Mouse (Mus musculus): ENCODE measurements at regions not wholly inside any gene's neighbourhood (a gene's known extent, or its start where the extent isn't known, plus 50 kb on each side); places are given as distances from the start of the nearest gene placed in this dataset.
"Not testable (repeated sequence)": the region's sequence is repeated elsewhere in the genome, so short reads cannot be mapped to it uniquely, and the experiment has no call there.

DNA sequence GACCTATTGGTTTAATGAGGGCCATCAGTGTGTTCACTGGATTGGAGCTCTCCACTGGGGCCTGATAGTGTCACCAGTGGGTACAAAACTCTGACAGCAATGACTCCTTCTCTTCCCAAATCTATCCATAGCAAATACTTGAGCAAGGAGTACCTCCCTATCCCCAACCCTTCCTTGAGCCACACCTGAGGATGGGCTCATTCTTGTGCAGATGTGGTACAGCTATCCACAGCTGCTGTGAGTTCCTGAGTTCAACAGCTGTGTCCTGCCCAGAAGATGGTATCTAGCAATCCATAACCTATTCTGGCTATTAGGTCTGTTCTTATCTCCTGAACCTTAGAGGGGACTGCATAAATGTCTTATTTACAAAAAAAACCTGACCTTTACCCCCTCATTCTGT, 148.7 kb upstream of the Cwc22 start:
- DNase-seq (ENCODE audit: low spot score in 2 of 2) = no peak

DNA sequence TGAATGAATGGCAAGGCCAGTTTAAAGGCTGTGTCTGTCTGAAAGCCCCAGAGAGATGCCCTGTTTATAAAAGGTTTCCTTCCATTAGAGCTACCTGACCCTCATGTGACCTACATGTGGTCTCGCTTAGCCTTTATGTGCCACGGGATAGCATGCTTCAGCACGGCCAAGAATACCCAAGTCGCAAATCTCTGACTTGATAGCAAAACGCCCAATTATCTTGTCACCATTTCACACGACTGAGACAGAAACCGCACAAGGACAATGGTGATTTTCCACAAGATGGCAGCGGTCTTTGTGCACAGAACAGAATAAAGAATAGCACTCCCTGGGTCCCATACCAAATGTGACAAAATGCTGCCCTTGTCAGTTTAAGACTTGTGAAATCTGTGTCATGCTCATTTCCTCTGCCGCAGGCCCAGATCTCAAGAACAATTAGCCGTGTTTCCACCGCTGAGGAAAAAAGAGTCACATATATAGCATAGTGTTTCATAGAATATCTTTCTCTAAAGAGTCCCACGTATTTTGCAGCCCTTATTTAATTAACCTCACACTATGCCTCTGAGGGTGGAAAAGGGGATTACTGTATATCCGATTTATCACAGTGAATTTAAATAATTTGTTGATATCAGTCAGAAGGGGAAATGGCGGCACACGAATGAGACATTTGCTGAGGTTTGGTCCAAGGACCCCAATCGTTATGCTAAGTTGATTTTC, 118.3 kb upstream of the Cwc22 start:
- no peak for DNase-seq (ENCODE audit: low spot score in 2 of 2)

DNA sequence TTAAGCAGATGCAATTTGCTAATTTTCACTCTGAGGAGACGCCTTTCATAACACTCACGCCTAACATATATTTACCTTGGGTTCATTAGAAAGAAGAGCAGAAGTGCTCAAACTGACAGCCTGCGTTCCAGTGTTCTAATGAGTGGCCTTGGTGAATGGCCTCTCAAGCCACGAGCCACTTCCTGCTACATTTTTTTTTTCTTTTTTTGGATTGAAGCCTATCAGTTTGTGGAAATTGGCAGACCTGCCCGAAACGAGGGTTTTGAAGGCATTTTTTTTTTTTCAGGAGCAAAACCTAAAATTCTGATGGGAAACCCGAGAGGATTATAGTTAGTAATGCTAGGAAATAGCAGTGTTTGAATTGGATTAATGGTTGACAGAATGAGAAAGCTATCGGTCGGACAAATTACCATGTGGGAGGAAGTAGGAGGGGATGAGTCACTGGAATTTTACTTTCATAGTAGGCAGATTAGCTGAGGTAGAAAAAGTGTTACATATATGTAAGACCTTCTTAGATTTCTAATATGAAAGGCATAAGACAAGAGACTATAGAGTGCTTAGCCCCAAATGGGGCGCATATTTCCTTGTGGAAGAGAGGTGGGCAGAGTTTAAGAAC, 113.7 kb upstream of the Cwc22 start:
- no peak for DNase-seq (ENCODE audit: low spot score in 2 of 2)

DNA sequence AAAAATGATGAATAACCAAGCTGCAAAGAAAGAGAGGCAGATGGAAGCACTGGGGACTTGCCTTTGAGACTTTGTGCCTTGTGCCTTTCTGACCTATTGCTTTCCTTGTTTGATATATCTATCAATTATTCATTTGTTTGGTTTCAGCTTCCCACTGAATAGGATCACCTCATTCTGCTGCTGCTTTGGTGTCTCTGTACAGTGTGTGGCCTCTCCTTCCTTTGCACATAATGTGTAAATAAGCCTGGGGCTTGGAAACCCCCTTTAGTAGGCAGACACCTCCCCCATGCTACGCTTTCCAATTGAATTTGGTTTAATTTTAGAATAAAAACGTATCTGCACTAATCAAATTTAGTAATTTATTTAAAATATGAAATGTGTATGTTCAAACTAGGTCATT, 112.8 kb upstream of the Cwc22 start:
- DNase-seq (ENCODE audit: low spot score in 2 of 2) = no peak

DNA sequence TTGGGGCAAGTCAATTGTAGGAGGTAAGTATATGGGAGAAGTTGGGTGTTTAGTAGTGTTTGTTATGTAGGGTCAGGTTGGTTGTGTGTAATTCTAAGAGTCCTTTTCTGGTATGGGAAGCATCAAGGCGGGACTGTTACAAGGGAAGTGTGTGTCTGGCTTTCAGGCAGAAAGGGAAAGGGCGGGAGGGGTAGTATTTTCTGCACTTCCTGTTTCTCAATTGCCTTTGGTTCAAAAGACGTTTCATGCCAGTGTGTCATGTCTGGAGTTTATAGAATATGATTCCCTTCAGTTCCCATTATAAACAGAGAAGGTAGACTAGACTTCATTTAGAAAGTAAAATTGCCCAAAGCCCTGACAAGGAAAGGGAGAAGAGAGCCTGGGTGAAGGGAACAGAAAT, 107.7 kb upstream of the Cwc22 start:
- no peak for DNase-seq (ENCODE audit: low spot score in 2 of 2)

DNA sequence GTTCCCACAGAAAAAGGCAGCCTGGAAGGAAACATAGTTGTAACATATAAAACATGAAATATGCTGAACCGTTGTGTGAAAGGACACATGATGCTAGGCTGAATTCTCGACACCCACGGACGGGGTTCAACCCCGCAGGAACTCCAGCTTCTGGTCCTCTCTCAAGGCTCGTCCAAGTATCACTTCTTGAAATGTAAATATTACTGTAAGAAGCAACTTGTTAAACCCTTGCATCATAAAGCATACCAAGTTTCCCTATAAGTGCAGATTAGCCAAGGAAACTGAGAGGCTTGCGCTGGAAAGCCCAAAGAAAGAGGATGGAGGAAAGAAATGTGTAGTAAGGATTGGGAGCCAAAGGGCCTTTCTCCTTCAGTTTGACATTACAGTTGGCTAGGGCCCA, 104.4 kb upstream of the Cwc22 start:
- DNase-seq (ENCODE audit: low spot score in 2 of 2) = no peak

DNA sequence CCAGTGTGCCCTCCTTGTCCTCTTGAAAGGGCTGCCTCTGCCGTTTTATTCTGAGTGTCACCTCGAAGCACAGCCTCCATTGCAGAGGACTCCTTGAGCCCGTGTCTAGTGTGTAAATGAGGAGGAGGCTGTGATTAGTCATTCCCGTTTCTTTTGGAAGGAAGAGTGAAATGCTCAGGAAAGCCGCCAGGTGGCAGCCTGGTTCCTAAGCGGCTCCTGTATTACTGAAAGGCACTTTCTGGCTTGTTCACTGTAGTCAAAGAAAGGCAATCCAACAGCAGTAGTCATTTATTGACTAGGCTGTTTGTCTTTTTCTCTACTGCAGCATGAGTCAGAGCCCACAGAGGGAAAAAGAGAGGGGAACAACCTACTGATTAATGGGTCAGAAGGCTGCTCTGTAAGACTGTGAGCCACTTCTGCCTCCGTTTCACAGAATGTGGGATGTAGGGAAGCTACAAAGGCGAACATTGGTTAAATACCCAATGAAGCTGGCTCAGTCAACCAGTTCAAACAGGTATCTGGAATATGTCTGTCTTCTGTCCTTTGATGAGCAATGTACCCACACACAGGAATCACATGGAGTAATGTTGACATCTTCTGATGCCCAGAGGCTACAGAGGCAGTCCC, 103.2 kb upstream of the Cwc22 start:
- DNase-seq (ENCODE audit: low spot score in 2 of 2) = peak in 1 of 2 experiments; percentile 58

DNA sequence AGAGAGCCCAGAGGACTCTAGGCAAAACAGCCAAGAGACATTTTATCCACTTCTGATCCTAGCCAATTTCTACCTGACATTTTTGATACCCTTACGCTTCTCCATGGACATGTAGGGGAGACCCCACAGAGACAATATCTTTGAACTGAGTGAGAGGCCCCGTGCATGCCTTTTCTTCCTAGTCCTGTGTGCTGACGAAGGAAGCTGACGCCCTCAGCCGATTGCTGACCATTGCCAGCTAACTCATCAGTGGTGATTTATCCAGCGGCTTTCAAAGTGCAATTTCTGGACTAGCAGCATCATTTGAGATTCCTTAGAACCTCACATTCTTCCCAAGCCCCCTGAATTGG, 102.5 kb upstream of the Cwc22 start:
- DNase-seq (ENCODE audit: low spot score in 2 of 2) = no peak

DNA sequence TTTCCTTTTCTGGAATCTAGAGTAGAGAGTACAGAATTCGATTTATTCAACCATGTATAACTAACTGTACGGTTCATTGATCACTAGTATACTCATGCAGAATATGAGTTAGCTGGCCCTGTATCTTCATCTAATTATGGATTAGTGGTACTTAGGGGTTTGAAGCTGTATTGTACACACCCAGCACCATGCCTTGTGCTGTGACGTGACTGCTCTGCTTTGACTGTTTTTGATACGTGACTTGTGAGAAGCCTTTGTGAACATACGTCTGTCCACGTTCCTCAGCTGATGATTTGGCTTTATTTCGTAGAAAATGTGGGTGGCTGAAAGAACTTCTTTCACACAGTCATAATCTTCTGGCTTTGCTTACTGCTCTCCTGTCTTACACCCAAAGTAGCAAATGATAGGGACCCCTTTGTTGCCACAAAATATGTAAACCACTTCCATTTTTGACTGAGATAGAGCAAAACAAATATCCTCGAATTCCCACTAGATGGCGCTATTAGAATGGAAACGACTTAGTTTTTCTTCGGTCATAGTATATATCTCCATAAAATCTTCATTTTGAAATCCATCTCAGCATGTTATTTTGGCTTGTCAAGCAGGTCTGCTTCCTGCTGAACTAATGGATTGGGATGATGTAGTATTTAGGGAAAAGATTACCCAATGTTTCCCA, 102.0 kb upstream of the Cwc22 start:
- no peak for DNase-seq (ENCODE audit: low spot score in 2 of 2)

DNA sequence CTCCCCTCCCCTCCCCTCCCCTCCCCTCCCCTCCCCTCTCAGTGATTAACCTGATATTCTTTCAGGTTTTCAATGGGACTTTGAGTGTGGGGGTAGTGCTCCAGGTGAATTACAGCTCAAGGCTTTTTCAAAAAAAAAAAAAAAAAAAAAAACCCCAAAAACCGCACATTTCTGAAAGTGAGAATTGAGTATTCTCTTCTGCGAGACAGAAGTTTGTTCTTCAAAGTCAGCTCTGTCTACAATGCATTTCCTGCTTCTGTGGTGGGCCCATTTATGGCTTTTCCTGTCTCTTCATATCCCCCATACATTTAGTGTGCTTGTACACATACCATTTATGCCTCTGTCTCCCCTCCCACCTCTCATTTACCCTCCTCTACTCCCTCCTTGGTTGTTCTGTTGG, 81.1 kb upstream of the Cwc22 start:
- DNase-seq (ENCODE audit: low spot score in 2 of 2) = no peak

DNA sequence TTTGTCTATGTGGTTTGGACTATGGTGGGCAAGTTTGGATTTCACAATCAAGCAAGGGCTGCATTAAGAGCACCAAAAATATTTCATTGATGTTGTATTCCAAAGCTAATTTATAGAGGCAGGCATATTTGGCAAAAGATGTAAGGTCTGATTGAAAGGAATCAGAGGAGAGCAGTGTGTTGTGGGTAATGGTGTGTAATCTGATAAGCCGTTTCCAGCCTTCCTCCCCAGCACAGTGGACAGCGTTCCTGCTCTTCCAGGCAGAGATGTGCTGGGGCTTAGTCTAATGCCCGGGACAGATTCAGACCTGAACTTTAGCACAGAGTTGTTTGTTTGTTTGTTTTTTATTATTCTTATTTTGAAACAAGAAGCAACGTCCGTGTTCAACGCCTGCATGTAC, 80.6 kb upstream of the Cwc22 start:
- DNase-seq (ENCODE audit: low spot score in 2 of 2) = no peak

DNA sequence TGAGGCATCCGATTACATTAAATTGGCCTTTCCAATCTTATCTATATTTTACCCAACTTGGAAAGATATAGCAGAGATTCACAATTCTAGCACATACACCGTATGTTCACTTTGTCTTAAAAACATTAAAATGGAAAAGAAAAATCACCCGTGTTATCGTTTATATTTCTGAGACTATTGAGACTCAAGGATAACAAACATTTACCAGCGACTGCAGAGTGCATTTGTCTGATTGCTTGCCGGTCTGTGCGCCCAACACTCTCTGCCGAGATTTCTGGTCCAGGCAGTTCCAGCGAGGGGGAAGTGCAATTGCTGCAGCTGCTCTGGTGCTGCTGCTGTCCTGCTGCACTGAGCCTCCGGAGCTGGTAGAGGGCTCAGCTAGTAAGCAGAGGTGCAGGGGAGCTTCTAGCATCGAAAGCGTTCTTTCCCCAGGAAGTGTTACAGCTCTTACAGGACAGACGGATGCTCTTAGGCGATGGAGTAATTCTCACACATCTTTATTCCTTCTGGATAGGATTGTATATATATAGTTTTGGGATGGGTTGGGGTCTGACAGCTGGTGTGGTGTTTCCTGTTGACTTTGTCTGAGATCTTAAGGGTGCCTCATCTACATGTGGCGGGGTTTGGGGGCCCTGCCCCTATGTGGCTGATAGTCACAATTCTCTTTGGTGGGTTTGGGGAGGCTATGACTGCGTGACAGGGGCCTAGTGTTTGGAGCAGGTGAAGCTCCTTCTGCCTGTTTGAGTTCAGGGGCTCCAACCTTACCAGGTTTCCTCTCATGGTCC, 79.7 kb upstream of the Cwc22 start:
- DNase-seq (ENCODE audit: low spot score in 2 of 2) = no peak

DNA sequence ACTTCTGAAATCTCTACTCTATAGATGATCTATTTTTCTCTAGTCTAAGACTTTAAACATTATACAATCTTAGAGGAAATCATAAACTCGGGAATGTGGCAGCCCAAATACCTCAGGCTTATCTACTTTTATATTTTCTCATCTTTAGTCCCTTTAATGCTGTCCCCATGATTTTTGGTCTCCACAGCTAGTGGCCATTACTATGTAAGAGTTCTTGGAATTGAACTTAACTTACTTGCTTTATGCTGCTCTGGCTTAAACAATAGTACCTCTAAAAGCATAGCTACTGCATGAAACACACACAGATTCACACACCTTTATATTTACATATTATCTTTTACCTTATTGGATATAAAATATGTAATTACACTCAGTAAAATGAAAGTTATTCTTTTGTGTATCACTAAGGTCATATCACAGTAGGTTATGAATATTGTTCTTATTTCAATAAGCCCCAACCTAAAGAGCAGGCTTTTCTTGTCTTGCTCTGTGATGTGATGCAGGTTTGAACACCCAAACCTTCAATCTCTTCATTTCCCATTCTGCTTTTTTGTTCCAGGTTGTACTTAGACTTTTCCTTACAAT, 78.9 kb upstream of the Cwc22 start:
- DNase-seq (ENCODE audit: low spot score in 2 of 2) = no peak

DNA sequence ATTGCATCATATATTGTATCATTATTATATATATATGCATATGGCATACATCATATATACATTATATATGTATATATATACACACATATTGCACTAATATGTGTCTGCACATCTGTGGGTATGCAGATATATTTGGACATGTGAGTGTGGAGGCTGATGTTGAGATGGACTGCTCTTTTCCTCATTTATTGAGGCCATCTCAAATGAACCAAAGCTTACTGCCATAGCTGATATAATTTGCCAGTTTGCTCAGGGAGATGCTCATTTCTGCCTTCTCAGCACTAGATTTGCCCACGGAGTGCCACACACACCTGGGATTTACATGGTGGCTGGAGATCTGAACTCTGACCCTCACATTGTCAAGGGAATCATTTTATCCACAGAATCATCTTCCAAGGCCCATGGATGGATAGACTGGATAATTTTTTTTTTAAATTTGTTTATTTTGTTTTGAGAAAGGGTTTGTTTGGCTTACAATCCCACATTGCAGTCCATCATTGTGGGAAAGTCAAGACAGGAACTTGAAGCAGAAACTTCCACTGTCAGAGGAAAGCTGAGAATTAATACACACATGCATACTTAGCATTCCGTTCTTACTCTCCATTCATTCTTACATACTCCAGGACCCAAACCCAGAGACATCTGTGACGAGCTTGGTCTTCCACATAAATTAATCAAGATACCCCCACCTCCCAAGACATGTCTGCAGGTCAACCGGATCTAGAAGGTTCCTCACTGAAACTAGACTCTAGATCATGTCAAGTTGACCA, 77.9 kb upstream of the Cwc22 start:
- DNase-seq (ENCODE audit: low spot score in 2 of 2) = no peak

DNA sequence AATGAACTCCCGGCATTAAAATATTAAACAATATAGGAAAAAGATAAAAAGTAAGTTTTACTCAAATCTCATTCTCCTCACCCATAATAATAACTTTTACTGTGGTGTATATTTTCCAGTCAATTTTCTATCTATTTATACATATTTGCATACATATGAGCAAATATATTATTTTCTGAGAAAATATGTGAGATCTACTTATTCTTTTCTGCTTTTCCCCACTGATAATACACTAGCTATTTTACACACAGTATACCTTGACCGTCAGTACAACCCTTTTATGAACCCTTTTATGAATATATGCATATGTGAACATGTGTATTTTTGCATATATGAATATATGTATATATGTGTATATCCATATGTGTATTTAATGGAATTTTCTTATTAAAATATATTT, 77.2 kb upstream of the Cwc22 start:
- no peak for DNase-seq (ENCODE audit: low spot score in 2 of 2)

DNA sequence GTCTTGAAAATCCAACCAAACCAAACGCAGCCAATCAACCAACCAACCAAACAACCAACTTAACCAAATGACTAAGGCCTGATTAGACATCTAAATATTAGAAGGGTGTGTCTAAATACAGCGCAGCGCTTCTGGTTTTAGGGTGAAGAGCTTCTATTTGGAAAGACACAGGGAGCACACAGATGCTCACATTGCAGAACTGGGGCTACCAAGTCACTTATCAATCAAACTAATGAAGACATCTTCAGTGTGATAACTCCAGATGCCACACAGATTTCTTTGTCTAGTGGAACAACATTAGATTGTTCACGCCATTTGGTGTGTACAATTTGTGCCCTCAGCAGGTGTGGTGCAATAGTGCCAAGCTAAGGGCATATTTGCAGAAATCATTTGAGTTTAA, 76.6 kb upstream of the Cwc22 start:
- no peak for DNase-seq (ENCODE audit: low spot score in 2 of 2)

DNA sequence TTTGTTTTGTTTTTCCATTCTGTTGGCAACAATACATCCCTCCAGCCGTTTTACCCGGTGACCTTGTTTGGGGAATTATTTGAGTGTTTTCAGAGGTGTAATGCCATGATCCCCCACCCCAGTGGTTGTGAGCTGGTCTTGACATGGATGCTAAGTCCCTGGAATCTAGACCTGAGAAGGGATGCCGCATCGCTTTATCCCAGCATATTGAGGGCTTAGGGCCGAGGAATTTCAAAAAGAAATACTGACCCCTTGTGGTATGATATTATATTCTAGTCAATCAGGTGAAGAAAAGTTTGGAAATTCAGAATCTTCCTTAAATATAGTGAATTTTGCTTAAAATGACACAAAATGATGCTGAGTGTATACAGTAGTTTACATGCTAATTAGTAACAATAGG, 75.7 kb upstream of the Cwc22 start:
- DNase-seq (ENCODE audit: low spot score in 2 of 2) = no peak

DNA sequence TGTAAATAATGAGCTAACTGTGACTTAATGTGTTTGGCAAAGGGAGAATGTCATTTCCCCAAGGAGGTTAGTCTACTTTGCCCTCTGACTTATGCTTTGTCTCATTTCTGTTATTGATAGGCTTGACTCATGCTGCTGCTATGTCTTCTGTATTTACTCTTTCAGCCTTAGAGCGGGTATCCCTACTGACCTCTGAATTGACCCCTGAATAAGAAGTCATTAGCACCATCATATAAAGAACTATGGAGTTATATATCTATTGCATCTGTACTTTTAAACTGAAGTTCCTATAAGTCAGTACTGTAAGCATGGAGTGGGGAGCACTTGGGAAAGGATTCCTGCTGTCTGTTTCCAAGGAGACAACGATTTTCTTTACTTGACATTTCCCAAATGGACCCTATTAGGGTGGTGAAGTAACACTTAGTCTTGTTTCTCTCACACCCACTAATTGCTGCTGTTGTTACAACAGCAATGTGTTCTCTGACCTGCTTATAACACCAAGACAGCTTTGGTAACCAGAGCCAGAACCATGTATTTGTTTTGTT, 75.3 kb upstream of the Cwc22 start:
- DNase-seq (ENCODE audit: low spot score in 2 of 2) = no peak

DNA sequence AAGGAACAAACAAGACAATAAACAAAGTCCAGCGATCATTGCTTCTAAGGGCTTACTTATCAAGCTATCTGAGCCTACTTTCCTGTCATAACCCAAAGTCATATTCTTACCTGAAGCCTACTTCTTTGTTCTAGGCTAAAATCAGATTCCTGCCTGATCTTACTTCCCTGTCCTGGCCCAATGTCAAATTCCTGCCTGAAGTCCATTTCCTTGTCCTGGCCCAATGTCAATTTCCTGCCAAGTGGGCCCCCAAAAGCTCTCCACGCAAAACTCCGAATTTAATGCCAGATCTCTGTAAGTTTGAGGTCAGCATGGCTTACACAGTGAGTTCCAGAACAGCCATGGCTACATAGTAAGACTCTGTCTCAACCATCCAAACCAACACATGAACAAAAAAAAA, 74.3 kb upstream of the Cwc22 start:
- DNase-seq (ENCODE audit: low spot score in 2 of 2) = no peak

DNA sequence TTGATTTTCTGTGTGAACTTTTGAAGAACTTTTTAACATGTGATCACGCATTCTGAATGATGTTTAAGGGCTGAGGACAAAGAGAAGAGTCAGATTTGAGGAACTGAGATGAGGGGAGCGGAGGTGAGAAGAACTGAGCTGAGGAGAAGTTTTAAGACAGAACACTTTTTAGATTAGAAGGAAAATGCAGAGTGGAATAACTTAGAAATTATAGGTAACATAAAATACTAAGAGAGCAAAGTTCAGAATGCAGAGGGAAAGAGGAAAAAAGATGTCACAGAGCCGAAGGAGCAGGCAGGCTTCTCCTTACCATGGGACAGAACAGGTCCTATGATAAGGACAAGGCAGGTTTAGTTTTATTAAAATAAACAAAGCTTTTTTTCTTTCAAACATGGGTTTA, 73.7 kb upstream of the Cwc22 start:
- no peak for DNase-seq (ENCODE audit: low spot score in 2 of 2)

DNA sequence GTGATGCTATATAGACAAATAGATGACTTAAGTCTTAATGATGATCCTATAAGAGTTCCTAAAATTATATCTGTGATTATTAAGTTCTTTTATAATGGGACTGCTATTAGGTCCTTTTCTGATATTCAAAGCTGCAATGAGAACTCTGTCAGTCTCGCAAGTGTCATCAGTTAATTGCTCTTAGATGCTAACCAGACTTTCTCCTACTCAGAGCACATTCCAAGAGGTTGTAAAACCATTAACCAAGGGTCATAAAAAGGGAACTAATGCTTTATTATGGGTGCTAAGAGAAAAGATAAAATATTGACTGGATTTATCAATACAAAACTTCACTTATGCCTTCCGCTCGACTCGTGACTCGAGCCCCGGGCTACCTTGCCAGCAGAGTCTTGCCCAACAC, 66.3 kb upstream of the Cwc22 start:
- DNase-seq (ENCODE audit: low spot score in 2 of 2) = not testable (repeated sequence)

Data from spleen, postnatal 10 days (tissue).